Mouse (Mus musculus) spleen, postnatal 36 days (tissue): ENCODE results near the gene Dapk3.
"Not testable (repeated sequence)": the region's sequence is repeated elsewhere in the genome, so short reads cannot be mapped to it uniquely, and the experiment has no call there.

ENCODE experiments used
- DNase-seq, 2 experiments: peaks; one replicate each; pipeline ENCODE4 v3.0.0; 2022; ENCODE audit warnings: low spot score in 2 of 2, mixed read lengths in 1 of 2

Gene Dapk3

GRCm38 (mm10) chr10:81178927-81179326, 3.9 kb upstream of the Dapk3 start:
- DNase-seq = no peak

- no peak for DNase-seq
These were observed 3.1 kb upstream of the Dapk3 start for GRCm38 (mm10) chr10:81179451-81180342.

GRCm38 (mm10) chr10:81180946-81181345, 1.9 kb upstream of the Dapk3 start:
- DNase-seq = no peak

GRCm38 (mm10) chr10:81181860-81182259, 945 bp upstream of the Dapk3 start:
- not testable (repeated sequence) for DNase-seq

GRCm38 (mm10) chr10:81183805-81184204, 1.0 kb downstream of the Dapk3 start, which contains the start of gene 4930442H23Rik:
TSS of gene 4930442H23Rik (minus strand) at chr10:81183849.
- DNase-seq = no peak

GRCm38 (mm10) chr10:81184765-81185164, 2.0 kb downstream of the Dapk3 start:
- DNase-seq = no peak

- DNase-seq = no peak
These were observed 4.4 kb downstream of the Dapk3 start for GRCm38 (mm10) chr10:81187161-81187560.

- DNase-seq = no peak
These were observed 7.0 kb downstream of the Dapk3 start for GRCm38 (mm10) chr10:81189821-81190220.

- DNase-seq = no peak
These were observed 7.6 kb downstream of the Dapk3 start for GRCm38 (mm10) chr10:81190236-81190911.

- no peak for DNase-seq
These were observed 8.1 kb downstream of the Dapk3 start for GRCm38 (mm10) chr10:81190912-81191321.

GRCm38 (mm10) chr10:81191342-81191982, 8.7 kb downstream of the Dapk3 start:
- no peak for DNase-seq

GRCm38 (mm10) chr10:81192270-81192967, 9.6 kb downstream of the Dapk3 start:
- peak; percentile 85 to 87 for DNase-seq

- peak in 1 of 2 experiments; percentile 41 for DNase-seq
These were observed 10.2 kb downstream of the Dapk3 start for GRCm38 (mm10) chr10:81192968-81193501.

- DNase-seq = peak; percentile 73 to 74
These were observed 11.4 kb downstream of the Dapk3 start for GRCm38 (mm10) chr10:81193991-81194774.

GRCm38 (mm10) chr10:81195300-81195699, 12.5 kb downstream of the Dapk3 start:
- DNase-seq = no peak

GRCm38 (mm10) chr10:81196470-81197065, 13.8 kb downstream of the Dapk3 start:
- no peak for DNase-seq

GRCm38 (mm10) chr10:81197305-81197704, 14.5 kb downstream of the Dapk3 start:
- no peak for DNase-seq

- DNase-seq = peak in 1 of 2 experiments; percentile 60
These were observed 15.4 kb downstream of the Dapk3 start for GRCm38 (mm10) chr10:81198230-81198629.

- DNase-seq = no peak
These were observed 16.2 kb downstream of the Dapk3 start for GRCm38 (mm10) chr10:81198990-81199389.

GRCm38 (mm10) chr10:81200141-81200540, 17.3 kb downstream of the Dapk3 start:
- DNase-seq = no peak
